Mouse (Mus musculus) cortical plate, adult 2 months (tissue): ENCODE results near the gene Iqcf6.

ENCODE experiments used
- CTCF ChIP-seq: fragments of 200-500 bp; IDR thresholded peaks from 2 replicates; pipeline ENCODE4 v1.5.1; 2011; ENCODE audit warnings: mild to moderate bottlenecking, control low read depth, low read length; ENCODE audit not compliant: insufficient read depth; ENCODE audit errors: extremely low read depth
- POLR2A ChIP-seq: fragments of 200-500 bp; IDR thresholded peaks from 2 replicates; pipeline ENCODE4 v1.6.1; 2011; ENCODE audit warnings: mild to moderate bottlenecking, low read length, control low read depth; ENCODE audit not compliant: insufficient read depth; ENCODE audit errors: extremely low read depth

DNA sequence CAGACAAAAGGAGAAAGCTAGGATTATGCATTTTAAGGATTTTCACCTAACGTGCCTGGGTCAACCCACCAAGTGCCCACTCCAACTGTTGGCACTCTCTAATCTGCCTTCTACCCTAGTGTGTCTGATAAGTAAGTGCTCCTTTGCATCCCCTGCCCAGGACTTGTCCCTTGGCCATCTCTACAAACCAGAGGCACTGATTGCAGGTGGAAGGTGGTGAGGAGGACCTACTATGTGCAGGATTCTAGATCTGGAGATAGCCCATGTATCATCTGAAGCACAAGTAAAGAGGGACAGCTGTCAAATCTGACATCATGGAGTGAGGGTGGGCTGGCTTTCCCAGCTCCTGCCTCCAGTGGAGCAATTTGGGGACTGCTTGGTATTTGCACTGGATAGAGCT lies 33.6 kb downstream of the Iqcf6 start:
- TF ChIP-seq POLR2A (no peak), CTCF (no peak)
